Mouse (Mus musculus) megakaryocyte, embryonic 14.5 days (primary cell): ENCODE measurements at regions not wholly inside any gene's neighbourhood (a gene's known extent, or its start where the extent isn't known, plus 50 kb on each side); places are given as distances from the start of the nearest gene placed in this dataset.
"Not testable (repeated sequence)": the region's sequence is repeated elsewhere in the genome, so short reads cannot be mapped to it uniquely, and the experiment has no call there.

Source experiments
- H3K27me3 ChIP-seq: replicated peaks from 2 replicates; pipeline ENCODE3; 2012; ENCODE audit warnings: inconsistent platforms
- H3K36me3 ChIP-seq: replicated peaks from 2 replicates; pipeline ENCODE3; 2012; ENCODE audit warnings: low read length, inconsistent platforms, mixed read lengths
- H3K4me1 ChIP-seq: 2 replicates; pipeline ENCODE4 v1.6.1; 2012; ENCODE audit warnings: inconsistent platforms
- H3K4me3 ChIP-seq: replicated peaks from 2 replicates; pipeline ENCODE3; 2012; ENCODE audit warnings: moderate library complexity, mild to moderate bottlenecking, inconsistent platforms
- H3K9me3 ChIP-seq: 2 replicates; pipeline ENCODE4 v1.6.1; 2012; ENCODE audit warnings: inconsistent platforms
- FLI1 ChIP-seq: IDR thresholded peaks from 2 replicates; pipeline ENCODE4 v1.6.1; 2012; ENCODE audit warnings: low read length, inconsistent platforms, mixed read lengths
- GATA1 ChIP-seq: IDR thresholded peaks from 3 replicates; pipeline ENCODE4 v1.6.1; 2012; ENCODE audit warnings: mixed read lengths, low read length, inconsistent platforms, borderline replicate concordance

DNA sequence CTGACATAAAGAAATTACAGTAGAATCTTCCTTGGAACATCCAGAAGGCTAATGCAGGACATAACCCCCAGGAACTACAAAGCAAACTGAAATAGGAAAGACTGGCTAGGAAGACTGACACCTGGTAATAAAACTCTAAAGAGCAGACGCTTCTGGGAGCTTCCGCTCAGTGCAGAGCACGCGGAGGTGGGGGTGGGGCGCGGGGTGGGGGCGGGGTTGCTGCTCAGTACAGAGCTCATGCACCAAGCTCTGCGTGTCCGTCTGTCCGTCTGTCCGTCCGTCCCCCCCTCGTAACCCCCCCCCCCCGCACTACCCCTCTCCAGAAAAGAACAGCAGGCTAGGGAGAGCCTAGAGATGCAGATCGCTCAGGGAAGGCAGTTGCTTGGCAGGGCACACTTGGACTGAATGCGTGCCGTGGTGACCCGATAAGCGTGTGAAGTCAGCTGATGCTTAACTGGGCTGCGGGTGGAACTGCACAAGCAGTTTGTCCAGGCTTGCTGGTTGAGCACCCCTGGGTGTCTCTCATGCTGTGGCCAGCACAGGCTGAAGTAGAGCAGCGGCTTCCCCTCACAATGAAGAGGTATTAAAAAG is 137.9 kb upstream of the Rapgef5 start:
- no peak for TF ChIP-seq FLI1
- TF ChIP-seq GATA1 = no peak
- H3K27me3 ChIP-seq = no peaks in the 10 kb centered on the region
- peak overlapping the region; percentile 86 for H3K4me3 ChIP-seq
- H3K4me1 ChIP-seq = peaks cover 3% of the 10 kb centered on the region; the same call in 1 of the 2 replicates
- peaks cover 7% of the 10 kb centered on the region for H3K9me3 ChIP-seq
- H3K36me3 ChIP-seq = no peaks in the 10 kb centered on the region

DNA sequence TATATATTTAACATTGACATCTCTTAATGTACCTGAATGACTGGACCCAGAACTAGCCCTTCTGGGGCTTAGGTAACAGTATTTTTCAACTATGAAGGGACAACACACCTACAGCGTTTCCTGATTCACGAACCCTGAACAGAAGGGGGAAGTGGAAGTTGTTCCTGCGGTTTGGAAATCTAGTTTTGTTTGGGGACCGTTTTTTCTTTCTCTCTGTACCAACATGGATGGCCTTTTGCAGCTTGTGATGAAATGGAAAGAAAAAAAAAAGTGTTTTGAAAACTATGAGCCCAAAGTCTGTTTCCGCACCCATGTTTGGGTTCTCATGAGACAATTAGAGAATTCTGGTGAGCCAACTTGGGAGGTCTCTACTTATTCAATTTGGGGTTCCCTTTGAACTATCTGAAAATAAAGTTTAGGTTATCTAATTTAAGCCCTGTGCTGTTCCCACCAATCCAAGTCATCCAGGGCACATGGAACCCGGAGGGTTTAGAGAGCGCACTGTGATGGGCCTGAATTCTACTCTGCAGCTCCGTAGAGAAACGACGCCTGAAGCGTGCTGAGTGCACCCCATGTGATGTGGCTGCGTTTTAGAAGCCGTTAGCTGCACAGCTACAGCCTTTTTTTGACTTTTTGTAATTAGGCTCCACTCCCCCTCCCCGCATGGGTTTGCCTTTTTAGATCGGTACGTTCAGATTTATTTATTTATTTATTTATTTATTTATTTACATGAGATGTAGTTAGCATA is 137.0 kb upstream of the Rapgef5 start:
- peaks cover 7% of the 10 kb centered on the region for H3K9me3 ChIP-seq
- no peaks in the 10 kb centered on the region for H3K27me3 ChIP-seq
- TF ChIP-seq FLI1 (no peak), GATA1 (no peak)
- H3K4me3 ChIP-seq = no peak overlapping the region
- H3K36me3 ChIP-seq = no peaks in the 10 kb centered on the region
- peaks cover 3% of the 10 kb centered on the region; the same call in 1 of the 2 replicates for H3K4me1 ChIP-seq

DNA sequence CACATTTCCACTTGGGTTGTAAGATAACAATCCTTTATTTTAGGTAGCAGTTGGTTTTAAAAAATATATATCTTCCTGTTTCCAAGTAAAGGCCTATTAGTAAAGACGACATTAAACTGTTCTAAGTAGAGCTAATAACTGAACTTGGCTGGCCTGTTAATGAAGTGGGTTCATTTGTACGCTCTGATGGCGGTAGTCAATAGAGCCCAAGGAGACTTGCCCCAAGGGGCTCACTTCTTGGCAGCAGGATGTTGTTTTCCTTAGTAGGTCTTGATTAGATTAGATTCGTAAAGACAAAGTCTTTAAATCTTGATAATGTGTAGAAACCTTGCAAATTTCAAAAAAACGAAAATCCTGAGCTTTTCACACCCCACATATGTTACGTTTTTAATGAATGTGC is 135.4 kb upstream of the Rapgef5 start:
- TF ChIP-seq FLI1 (no peak), GATA1 (no peak)
- peaks cover 3% of the 10 kb centered on the region; the same call in 1 of the 2 replicates for H3K4me1 ChIP-seq
- H3K36me3 ChIP-seq = no peaks in the 10 kb centered on the region
- peaks cover 7% of the 10 kb centered on the region for H3K9me3 ChIP-seq
- H3K27me3 ChIP-seq = no peaks in the 10 kb centered on the region
- no peak overlapping the region for H3K4me3 ChIP-seq

DNA sequence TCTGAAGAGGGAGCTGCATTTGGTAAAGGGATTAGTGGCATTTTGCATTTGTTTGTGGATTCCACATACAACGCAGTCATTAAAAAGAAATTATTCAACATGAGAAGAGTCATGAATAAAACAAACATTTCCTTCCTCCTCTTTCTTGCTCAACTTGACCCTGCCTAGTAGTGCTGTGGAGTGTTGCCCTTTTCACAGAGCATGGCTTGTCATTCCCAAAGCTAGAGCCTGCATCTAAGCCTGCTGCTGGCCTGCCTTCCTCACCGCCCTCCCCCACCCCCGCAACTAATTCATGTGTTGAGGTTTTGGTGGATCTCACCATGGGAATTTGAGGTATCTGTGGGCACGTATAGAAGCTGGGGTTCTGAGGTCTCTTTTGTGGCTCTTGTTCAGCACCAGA is 133.6 kb upstream of the Rapgef5 start:
- not testable (repeated sequence) for H3K36me3 ChIP-seq, H3K27me3 ChIP-seq, H3K4me1 ChIP-seq, H3K9me3 ChIP-seq, H3K4me3 ChIP-seq

DNA sequence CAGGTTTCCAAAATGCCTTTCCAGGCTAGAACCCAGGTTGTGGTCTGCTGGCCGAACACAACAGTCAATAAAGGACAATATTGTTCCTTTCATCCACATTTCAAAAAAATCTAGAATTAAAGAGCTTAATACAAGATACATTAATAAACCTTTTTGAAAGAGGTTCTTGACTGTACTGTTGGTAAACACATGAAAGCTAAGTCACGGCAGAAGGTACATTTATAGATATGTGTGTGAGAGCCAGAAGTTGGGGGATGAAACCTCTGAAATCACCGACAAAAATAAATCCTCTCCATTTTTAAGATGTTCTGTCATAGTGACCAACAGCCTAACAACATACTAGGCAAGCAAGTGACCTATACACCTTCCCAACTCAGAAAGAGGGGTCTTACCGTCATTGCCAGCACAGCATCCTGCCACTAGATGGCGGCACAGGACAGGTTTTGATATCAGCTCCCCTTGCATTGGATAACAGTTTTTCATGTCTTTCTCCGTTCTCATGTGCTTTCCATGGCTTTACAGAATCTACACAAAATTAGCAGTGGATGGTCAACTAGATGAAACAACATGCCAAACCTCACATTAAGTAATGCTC is 131.1 kb upstream of the Rapgef5 start:
- Histone ChIP-seq H3K4me3 (no peak overlapping the region), H3K27me3 (no peaks in the 10 kb centered on the region), H3K36me3 (no peaks in the 10 kb centered on the region), H3K4me1 (no peaks in the 10 kb centered on the region), H3K9me3 (no peaks in the 10 kb centered on the region)
- TF ChIP-seq GATA1 = no peak
- TF ChIP-seq FLI1 = no peak

DNA sequence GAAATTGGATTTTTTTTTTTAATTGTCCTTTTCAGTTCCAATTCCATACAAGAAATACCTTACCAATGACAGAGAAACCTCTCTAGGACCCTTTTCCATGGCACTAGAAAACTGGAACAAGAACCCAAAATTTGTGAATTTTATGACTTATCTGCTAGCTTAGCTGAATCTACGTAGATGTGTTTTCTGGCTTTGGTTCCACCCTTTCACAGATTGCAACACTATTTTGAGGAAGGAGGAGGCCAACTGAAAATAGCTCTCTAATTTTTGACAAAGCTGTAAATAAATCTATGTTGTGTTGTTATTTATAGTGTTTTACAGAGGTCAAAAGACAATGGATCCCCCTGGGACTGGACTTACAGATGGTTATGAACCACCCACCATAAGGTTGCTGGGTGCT is 130.6 kb upstream of the Rapgef5 start:
- Histone ChIP-seq H3K27me3 (no peaks in the 10 kb centered on the region), H3K4me3 (no peak overlapping the region), H3K9me3 (no peaks in the 10 kb centered on the region), H3K36me3 (no peaks in the 10 kb centered on the region), H3K4me1 (no peaks in the 10 kb centered on the region)
- TF ChIP-seq FLI1 (no peak), GATA1 (no peak)

DNA sequence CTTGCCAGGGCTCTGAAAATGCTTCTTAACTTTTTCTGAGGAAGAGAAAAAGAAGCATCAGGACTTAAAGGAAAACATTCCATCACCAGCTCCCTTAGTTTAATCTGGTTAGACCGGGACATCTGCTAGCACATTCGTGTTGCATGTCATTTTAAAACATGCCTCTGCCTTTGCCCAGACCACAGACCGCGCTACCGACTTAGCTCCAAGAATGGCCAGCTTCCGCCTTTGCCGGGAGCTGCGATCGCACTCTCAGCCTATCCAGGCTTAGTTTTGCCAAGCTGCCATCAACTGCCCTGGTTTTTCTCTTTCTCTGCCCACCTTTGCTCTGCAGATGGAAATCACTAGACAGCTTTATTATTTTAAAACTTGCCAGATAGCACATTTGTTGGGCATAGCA is 129.3 kb upstream of the Rapgef5 start:
- no peak overlapping the region for H3K4me3 ChIP-seq
- H3K36me3 ChIP-seq = no peaks in the 10 kb centered on the region
- no peaks in the 10 kb centered on the region for H3K4me1 ChIP-seq
- no peaks in the 10 kb centered on the region for H3K27me3 ChIP-seq
- no peaks in the 10 kb centered on the region for H3K9me3 ChIP-seq
- TF ChIP-seq FLI1 = no peak
- TF ChIP-seq GATA1 = no peak

DNA sequence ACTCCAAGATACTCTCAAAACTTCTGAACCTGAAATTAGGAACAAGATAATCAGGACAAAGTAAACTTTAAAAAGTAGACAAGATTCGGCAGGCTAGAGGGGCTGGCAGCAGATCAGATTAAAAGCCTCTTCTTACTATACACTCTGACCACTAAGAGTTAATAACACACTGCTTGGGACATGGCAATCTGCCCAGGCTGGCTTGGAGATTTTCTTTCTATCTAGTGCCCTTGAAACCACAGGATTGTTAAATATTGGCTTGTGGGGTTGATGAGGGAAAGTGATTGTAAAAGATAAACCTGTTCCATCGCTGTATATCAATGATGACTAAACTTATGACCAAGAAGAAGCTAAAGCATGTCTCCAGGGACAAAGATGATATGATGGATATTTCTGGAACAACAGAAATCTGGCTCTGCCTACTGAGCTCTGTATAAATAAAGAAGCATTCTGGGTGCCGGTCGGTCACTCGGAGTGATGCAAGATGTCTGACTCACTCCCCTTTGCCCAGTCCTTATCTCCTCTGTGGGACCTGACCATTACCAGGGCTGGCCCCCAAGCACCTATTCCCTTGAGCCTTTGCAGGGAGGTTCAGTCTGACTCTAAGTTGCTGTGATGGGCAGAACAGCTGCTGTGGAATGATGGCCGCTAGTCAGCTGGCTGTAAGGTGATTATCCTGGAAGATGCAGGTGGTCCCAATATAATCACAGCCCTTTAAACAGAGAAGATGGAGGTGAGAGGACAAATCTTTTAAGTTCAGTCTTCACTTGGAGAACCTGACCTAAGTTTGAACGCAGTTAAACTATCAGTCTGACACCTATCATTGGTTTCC is 126.5 kb upstream of the Rapgef5 start:
- Histone ChIP-seq H3K4me3 (no peak overlapping the region), H3K4me1 (no peaks in the 10 kb centered on the region), H3K27me3 (no peaks in the 10 kb centered on the region), H3K36me3 (no peaks in the 10 kb centered on the region), H3K9me3 (no peaks in the 10 kb centered on the region)
- no peak for TF ChIP-seq FLI1
- no peak for TF ChIP-seq GATA1

DNA sequence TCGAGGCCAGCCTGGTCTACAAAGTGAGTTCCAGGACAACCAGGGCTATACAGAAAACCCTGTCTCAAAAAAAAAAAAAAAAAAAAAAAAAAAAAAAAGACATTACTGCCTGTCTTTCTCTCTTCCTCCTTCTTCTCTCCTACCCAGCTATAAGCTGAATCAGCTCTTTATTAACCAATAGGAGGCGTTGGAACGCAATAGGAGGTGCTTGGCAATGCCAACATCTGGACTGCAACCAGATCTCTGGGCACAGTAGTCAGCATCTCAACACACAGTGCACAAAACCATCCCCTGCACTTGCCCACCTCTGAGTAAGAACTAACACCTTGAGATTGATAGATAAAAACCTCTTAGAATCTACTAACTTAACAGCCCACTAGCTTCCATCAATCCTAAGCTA is 118.8 kb upstream of the Rapgef5 start:
- TF ChIP-seq FLI1 = no peak
- TF ChIP-seq GATA1 = no peak
- no peaks in the 10 kb centered on the region for H3K9me3 ChIP-seq
- no peaks in the 10 kb centered on the region for H3K27me3 ChIP-seq
- no peaks in the 10 kb centered on the region for H3K4me1 ChIP-seq
- H3K4me3 ChIP-seq = no peak overlapping the region
- no peaks in the 10 kb centered on the region for H3K36me3 ChIP-seq
